ENCODE assay signal across 11 mouse cellular contexts in genomic region chr9:20842670-20843069, GRCm38 (mm10). TPM values are rescaled to one million over a fixed set of nuclear protein-coding genes. Genes with fewer than 3 reads are reported as not detected.
DNase-seq lines count a peak whose midpoint lies in the region; ATAC-seq and TF ChIP-seq lines count a peak whose summit lies in the region.
"Had no signal": no experiment of that assay in that cellular context is flagged by ENCODE, and none has a peak within 500 bp of the region (broad histone marks: within the 10 kb centered on the region; RNA-seq: fewer than 3 reads in every experiment).

No protein-coding gene starts in this region.

- WGBS in heart, adult 2 months = 30% methylated on average over 2 of the region's 2 CpGs
- WGBS in heart, embryonic 12.5 days = 23% methylated on average over 2 of the region's 2 CpGs
- WGBS in liver, postnatal 0 days (ENCODE audit: insufficient replicate concordance) = 17% methylated on average over 2 of the region's 2 CpGs
- 22% methylated on average over 2 of the region's 2 CpGs for WGBS in liver, embryonic 11.5 days
- WGBS in midbrain, postnatal 0 days = 19% methylated on average over 2 of the region's 2 CpGs

- H3K4me3 ChIP-seq in heart, adult 2 months = no peak overlapping the region
- no peak overlapping the region for H3K4me3 ChIP-seq in heart, embryonic 12.5 days
- no peak overlapping the region for H3K4me3 ChIP-seq in liver, postnatal 0 days (ENCODE audit: low read depth, low read length)
- no peak overlapping the region for H3K4me3 ChIP-seq in liver, embryonic 11.5 days (ENCODE audit: low read depth, low read length)
- no peak overlapping the region for H3K4me3 ChIP-seq in midbrain, postnatal 0 days (ENCODE audit: low read depth, low read length)
- H3K4me3 ChIP-seq: heart, embryonic 13.5 days had no signal

- no peak for DNase-seq in heart, adult 2 months
- DNase-seq in liver, postnatal 0 days = no peak
- no peak for DNase-seq in liver, embryonic 11.5 days (ENCODE audit: low spot score)
- peak; percentile 57 for DNase-seq in ZHBTc4 (ENCODE audit: low read depth, low spot score)
- peak; percentile 52 for DNase-seq in midbrain, postnatal 0 days (ENCODE audit: low spot score)
- DNase-seq in ovary, adult 18-20 months (ENCODE audit: low spot score) = no peak
- no peak for DNase-seq in urinary bladder, postnatal 10 days (ENCODE audit: low spot score)

- no peaks in the 10 kb centered on the region for H3K36me3 ChIP-seq in heart, adult 2 months (ENCODE audit: control insufficient read depth, insufficient read depth, low read length)
- H3K36me3 ChIP-seq in heart, embryonic 12.5 days = no peaks in the 10 kb centered on the region
- H3K36me3 ChIP-seq in liver, postnatal 0 days (replicated peaks; ENCODE audit: insufficient read depth, low read length) = no peaks in the 10 kb centered on the region
- no peaks in the 10 kb centered on the region for H3K36me3 ChIP-seq in liver, embryonic 11.5 days (ENCODE audit: control insufficient read depth, insufficient read depth, low read length)
- no peaks in the 10 kb centered on the region for H3K36me3 ChIP-seq in midbrain, postnatal 0 days (ENCODE audit: insufficient read depth, low read length)
- H3K36me3 ChIP-seq: heart, embryonic 13.5 days had no signal

- no peaks in the 10 kb centered on the region for H3K9me3 ChIP-seq in heart, embryonic 12.5 days (replicated peaks)
- no peaks in the 10 kb centered on the region for H3K9me3 ChIP-seq in liver, postnatal 0 days (ENCODE audit: low read length)
- no peaks in the 10 kb centered on the region for H3K9me3 ChIP-seq in liver, embryonic 11.5 days (ENCODE audit: control insufficient read depth, low read length)
- H3K9me3 ChIP-seq in midbrain, postnatal 0 days (ENCODE audit: low read length) = no peaks in the 10 kb centered on the region
- H3K9me3 ChIP-seq: heart, embryonic 13.5 days had no signal

- H3K27me3 ChIP-seq in heart, adult 2 months (ENCODE audit: control insufficient read depth, insufficient read depth, low read length) = no peaks in the 10 kb centered on the region; the same call in 1 of the 2 replicates
- peaks cover 21% of the 10 kb centered on the region for H3K27me3 ChIP-seq in heart, embryonic 12.5 days (replicated peaks)
- H3K27me3 ChIP-seq in liver, postnatal 0 days (ENCODE audit: insufficient read depth, low read length) = no peaks in the 10 kb centered on the region
- H3K27me3 ChIP-seq in liver, embryonic 11.5 days (replicated peaks; ENCODE audit: control insufficient read depth, insufficient read depth, low read length) = no peaks in the 10 kb centered on the region
- H3K27me3 ChIP-seq in midbrain, postnatal 0 days (ENCODE audit: insufficient read depth, low read length) = no peaks in the 10 kb centered on the region

- TF ChIP-seq POLR2A in heart, adult 2 months (IDR thresholded peaks at IDR 0.05; ENCODE audit: insufficient read depth, low read depth, low read length) = no peak

- H3K9ac ChIP-seq in heart, adult 2 months (ENCODE audit: low read depth, low read length) = no peak overlapping the region
- no peak overlapping the region for H3K9ac ChIP-seq in heart, embryonic 12.5 days
- no peak overlapping the region for H3K9ac ChIP-seq in liver, postnatal 0 days (replicated peaks)
- no peak overlapping the region for H3K9ac ChIP-seq in liver, embryonic 11.5 days (ENCODE audit: low read depth, low read length)
- no peak overlapping the region for H3K9ac ChIP-seq in midbrain, postnatal 0 days (replicated peaks; ENCODE audit: low read length, poor library complexity, severe bottlenecking)
- H3K9ac ChIP-seq: heart, embryonic 13.5 days had no signal

- intact Hi-C loops in heart, adult 2 months (cut with DNase I) = no loop called here

- TF ChIP-seq EP300 in heart, adult 2 months (IDR thresholded peaks at IDR 0.05; ENCODE audit: insufficient read depth, low read depth, low read length) = no peak
- TF ChIP-seq EP300 in liver, postnatal 0 days (IDR thresholded peaks at IDR 0.05; ENCODE audit: low read depth) = no peak

- TF ChIP-seq CTCF in heart, adult 2 months (IDR thresholded peaks at IDR 0.05) = peak; percentile 74
- TF ChIP-seq CTCF in liver, postnatal 0 days (IDR thresholded peaks at IDR 0.05; ENCODE audit: low read depth) = peak; percentile 59
- peak; percentile 72 for TF ChIP-seq CTCF in midbrain, postnatal 0 days (IDR thresholded peaks at IDR 0.05)

- no peaks in the 10 kb centered on the region for H3K79me2 ChIP-seq in heart, adult 2 months (replicated peaks; ENCODE audit: control insufficient read depth, insufficient read depth, low read length)

- ATAC-seq in heart, embryonic 12.5 days (ENCODE audit: insufficient number of reproducible peaks, low FRiP score) = no peak
- ATAC-seq in liver, postnatal 0 days = no peak
- ATAC-seq in liver, embryonic 11.5 days (replicated peaks; ENCODE audit: low FRiP score) = no peak
- no peak; the same call in 1 of the 2 replicates for ATAC-seq in midbrain, postnatal 0 days (ENCODE audit: low FRiP score)

- H3K4me1 ChIP-seq in heart, adult 2 months (ENCODE audit: control insufficient read depth, insufficient read depth, low read length) = no peaks in the 10 kb centered on the region
- no peaks in the 10 kb centered on the region for H3K4me1 ChIP-seq in heart, embryonic 12.5 days (replicated peaks)
- H3K4me1 ChIP-seq in liver, postnatal 0 days (ENCODE audit: insufficient read depth) = no peaks in the 10 kb centered on the region
- H3K4me1 ChIP-seq in liver, embryonic 11.5 days (replicated peaks; ENCODE audit: control insufficient read depth, insufficient read depth, low read length) = no peaks in the 10 kb centered on the region
- no peaks in the 10 kb centered on the region for H3K4me1 ChIP-seq in midbrain, postnatal 0 days (ENCODE audit: insufficient read depth, low read length)
- H3K4me1 ChIP-seq: heart, embryonic 13.5 days had no signal

- no peak overlapping the region for H3K4me2 ChIP-seq in heart, embryonic 12.5 days
- no peak overlapping the region for H3K4me2 ChIP-seq in liver, postnatal 0 days (ENCODE audit: low read depth, low read length)
- no peak overlapping the region for H3K4me2 ChIP-seq in liver, embryonic 11.5 days
- no peak overlapping the region for H3K4me2 ChIP-seq in midbrain, postnatal 0 days (ENCODE audit: low read depth, low read length, poor library complexity, severe bottlenecking)
- H3K4me2 ChIP-seq: heart, embryonic 13.5 days had no signal

- H3K27ac ChIP-seq in heart, adult 2 months = no peak overlapping the region
- no peak overlapping the region for H3K27ac ChIP-seq in heart, embryonic 12.5 days (ENCODE audit: poor library complexity, severe bottlenecking)
- H3K27ac ChIP-seq in liver, postnatal 0 days (ENCODE audit: low read depth) = no peak overlapping the region
- no peak overlapping the region for H3K27ac ChIP-seq in liver, embryonic 11.5 days (ENCODE audit: low read depth, low read length)
- no peak overlapping the region for H3K27ac ChIP-seq in midbrain, postnatal 0 days (ENCODE audit: low read depth, low read length)
- H3K27ac ChIP-seq: heart, embryonic 13.5 days; macrophage had no signal

RNA-seq across cellular contexts. Expression of gene Rdh8, which starts 24.4 kb away (rescaled TPM):
- total RNA-seq in heart, adult 2 months (2021) = not detected
- not detected in 2 replicates for polyA plus RNA-seq in heart, adult 2 months (2012; rRNA removed)
- polyA plus RNA-seq in heart, embryonic 12.5 days (2016; fragmentation: Nextera tagmentation; extraction: Ambion mirVana) = not detected in 2 replicates
- polyA plus RNA-seq in liver, postnatal 0 days (2015; fragmentation: Nextera tagmentation; extraction: Ambion mirVana) = not detected in 2 replicates
- not detected in 2 replicates for polyA plus RNA-seq in liver, embryonic 11.5 days (2014; fragmentation: Nextera tagmentation; extraction: Ambion mirVana)
- not detected in 2 replicates for total RNA-seq in midbrain, postnatal 0 days (2014; rRNA removed)
- not detected in 2 replicates for polyA plus RNA-seq in midbrain, postnatal 0 days (2015; fragmentation: Nextera tagmentation; extraction: Ambion mirVana)
- polyA plus RNA-seq: heart, embryonic 13.5 days; macrophage; testis, adult 2 months had no signal

RNA-seq across cellular contexts. Expression of gene A230050P20Rik, which starts 25.8 kb away (rescaled TPM):
- total RNA-seq in heart, adult 2 months (2021) = 1 to 10 TPM; 3.9 to 4.3 TPM
- 16.4 and 21.2 TPM in 2 replicates for polyA plus RNA-seq in heart, adult 2 months (2012; rRNA removed)
- 6.5 and 7.1 TPM in 2 replicates for polyA plus RNA-seq in heart, embryonic 12.5 days (2016; fragmentation: Nextera tagmentation; extraction: Ambion mirVana)
- polyA plus RNA-seq in liver, postnatal 0 days (2015; fragmentation: Nextera tagmentation; extraction: Ambion mirVana) = 3.5 and 5.4 TPM in 2 replicates
- 7.1 and 8.8 TPM in 2 replicates for polyA plus RNA-seq in liver, embryonic 11.5 days (2014; fragmentation: Nextera tagmentation; extraction: Ambion mirVana)
- total RNA-seq in midbrain, postnatal 0 days (2014; rRNA removed) = 21.5 and 30.6 TPM in 2 replicates
- 24.7 and 28.5 TPM in 2 replicates for polyA plus RNA-seq in midbrain, postnatal 0 days (2015; fragmentation: Nextera tagmentation; extraction: Ambion mirVana)

RNA-seq across cellular contexts. Expression of gene Col5a3, which starts 27.8 kb away (rescaled TPM):
- 10 to 100 TPM in 1 of 2 experiments, 1 to 10 TPM in 1; 7.0 to 19.7 TPM for total RNA-seq in heart, adult 2 months (2021)
- 11.6 and 13.5 TPM in 2 replicates for polyA plus RNA-seq in heart, adult 2 months (2012; rRNA removed)
- polyA plus RNA-seq in heart, embryonic 12.5 days (2016; fragmentation: Nextera tagmentation; extraction: Ambion mirVana) = 0.05 and 0.06 TPM in 2 replicates
- polyA plus RNA-seq in liver, postnatal 0 days (2015; fragmentation: Nextera tagmentation; extraction: Ambion mirVana) = 0.83 and 1.0 TPM in 2 replicates
- polyA plus RNA-seq in liver, embryonic 11.5 days (2014; fragmentation: Nextera tagmentation; extraction: Ambion mirVana) = 0.05 TPM in 2 replicates
- total RNA-seq in midbrain, postnatal 0 days (2014; rRNA removed) = 3.0 and 3.4 TPM in 2 replicates
- polyA plus RNA-seq in midbrain, postnatal 0 days (2015; fragmentation: Nextera tagmentation; extraction: Ambion mirVana) = 0.74 and 0.83 TPM in 2 replicates
- polyA plus RNA-seq: macrophage had no signal

RNA-seq across cellular contexts. Expression of gene Angptl6, which starts 36.9 kb away (rescaled TPM):
- total RNA-seq in heart, adult 2 months (2021) = 1 to 10 TPM; 3.9 to 4.0 TPM
- 4.0 and 5.4 TPM in 2 replicates for polyA plus RNA-seq in heart, adult 2 months (2012; rRNA removed)
- polyA plus RNA-seq in heart, embryonic 12.5 days (2016; fragmentation: Nextera tagmentation; extraction: Ambion mirVana) = 1.5 and 2.5 TPM in 2 replicates
- polyA plus RNA-seq in liver, postnatal 0 days (2015; fragmentation: Nextera tagmentation; extraction: Ambion mirVana) = 16.6 TPM in 2 replicates
- 9.4 TPM in 2 replicates for polyA plus RNA-seq in liver, embryonic 11.5 days (2014; fragmentation: Nextera tagmentation; extraction: Ambion mirVana)
- 10.0 and 12.4 TPM in 2 replicates for total RNA-seq in midbrain, postnatal 0 days (2014; rRNA removed)
- 13.4 and 17.0 TPM in 2 replicates for polyA plus RNA-seq in midbrain, postnatal 0 days (2015; fragmentation: Nextera tagmentation; extraction: Ambion mirVana)

RNA-seq across cellular contexts. Expression of gene Ppan, which starts 45.3 kb away (rescaled TPM):
- 1 to 10 TPM; 5.9 to 6.7 TPM for total RNA-seq in heart, adult 2 months (2021)
- polyA plus RNA-seq in heart, adult 2 months (2012; rRNA removed) = 11.9 and 18.8 TPM in 2 replicates
- polyA plus RNA-seq in heart, embryonic 12.5 days (2016; fragmentation: Nextera tagmentation; extraction: Ambion mirVana) = 43.5 and 44.3 TPM in 2 replicates
- polyA plus RNA-seq in liver, postnatal 0 days (2015; fragmentation: Nextera tagmentation; extraction: Ambion mirVana) = 32.4 and 32.5 TPM in 2 replicates
- 170 and 178 TPM in 2 replicates for polyA plus RNA-seq in liver, embryonic 11.5 days (2014; fragmentation: Nextera tagmentation; extraction: Ambion mirVana)
- 42.0 and 52.6 TPM in 2 replicates for total RNA-seq in midbrain, postnatal 0 days (2014; rRNA removed)
- 37.9 and 39.9 TPM in 2 replicates for polyA plus RNA-seq in midbrain, postnatal 0 days (2015; fragmentation: Nextera tagmentation; extraction: Ambion mirVana)

Comparison
In these comparisons a context has a peak if more than half of its experiments do, and no peak if none do; other contexts are left out.
1. DNase-seq: peak in ZHBTc4 (single experiment) and midbrain, postnatal 0 days (single experiment); none in heart, adult 2 months (0 of 2), liver, postnatal 0 days (single experiment), liver, embryonic 11.5 days (single experiment), ovary, adult 18-20 months (single experiment) and urinary bladder, postnatal 10 days (single experiment).
2. Peak in every context shown above with its lines, with median percentiles within 50 percentile points of each other: CTCF ChIP-seq.